Mouse (Mus musculus) olfactory bulb, adult 2 months (tissue): ENCODE data around the gene Prex1. TPM values are rescaled to one million over a fixed set of nuclear protein-coding genes. Genes with fewer than 3 reads are reported as not detected.
"Not testable (repeated sequence)": the region's sequence is repeated elsewhere in the genome, so short reads cannot be mapped to it uniquely, and the experiment has no call there.

Experiments
- H3K27ac ChIP-seq: fragments of 200-500 bp; 2 replicates; pipeline ENCODE4 v1.5.1; 2012; ENCODE audit warnings: low read depth, low read length; ENCODE audit not compliant: insufficient read depth
- H3K4me1 ChIP-seq: fragments of 200-500 bp; 2 replicates; pipeline ENCODE4 v1.6.1; 2012; ENCODE audit warnings: low read length; ENCODE audit not compliant: control insufficient read depth, insufficient read depth
- H3K4me3 ChIP-seq: fragments of 200-500 bp; 2 replicates; pipeline ENCODE4 v1.5.1; 2012; ENCODE audit warnings: mild to moderate bottlenecking, low read depth, low read length, moderate library complexity; ENCODE audit not compliant: insufficient read depth
- CTCF ChIP-seq: fragments of 200-500 bp; IDR thresholded peaks from 2 replicates; pipeline ENCODE4 v1.5.1; 2012; ENCODE audit warnings: low read depth, mild to moderate bottlenecking, low read length, moderate library complexity; ENCODE audit not compliant: insufficient read depth
- POLR2A ChIP-seq: fragments of 200-500 bp; IDR thresholded peaks from 2 replicates; pipeline ENCODE4 v1.6.1; 2012; ENCODE audit warnings: mild to moderate bottlenecking, low read depth, low read length, moderate library complexity; ENCODE audit not compliant: insufficient read depth
- WGBS: fragments of 180-500 bp; shearing (Covaris S2); methylation state at CpG from one replicate; pipeline ENCODE4 v1.1.7; 2018; 5-methylcytosine and 5-hydroxymethylcytosine counted together
- polyA plus RNA-seq: library from polyadenylated mRNA; stranded (reverse); fragments of >200 nt; gene quantifications from 2 replicates; pipeline ENCODE4 v1.2.4, GENCODE M21; 2012; ENCODE audit warnings: low replicate concordance; ENCODE audit not compliant: missing spikeins, insufficient read depth, insufficient read length

Gene Prex1
- polyA plus RNA-seq, 1 experiment, result not detected

DNA sequence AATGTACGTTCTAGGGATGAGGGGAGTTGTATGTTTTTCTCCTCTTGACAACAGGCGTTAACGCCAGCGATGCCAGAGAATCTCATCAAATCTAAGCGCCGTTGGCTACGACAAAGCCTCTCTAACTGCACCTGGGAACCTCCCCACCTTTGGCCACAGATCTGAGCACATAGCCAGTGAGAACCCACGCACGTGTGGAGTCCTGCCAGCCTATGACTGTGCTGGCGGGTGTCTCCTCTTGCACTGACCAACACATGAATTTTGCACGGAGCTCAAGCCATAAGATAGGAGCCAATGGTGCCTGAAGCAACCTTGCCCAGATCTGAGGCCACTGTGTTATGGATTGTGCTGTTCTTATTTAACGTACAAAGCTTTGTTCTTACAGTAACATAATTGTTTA lies 193.1 kb downstream of the Prex1 start:
- Histone ChIP-seq H3K4me1 (peaks cover 20% of the 10 kb centered on the region), H3K27ac (no peak overlapping the region), H3K4me3 (no peak overlapping the region)
- 96% methylated on average over 12 of the region's 12 CpGs for WGBS
- TF ChIP-seq CTCF (no peak), POLR2A (no peak)

DNA sequence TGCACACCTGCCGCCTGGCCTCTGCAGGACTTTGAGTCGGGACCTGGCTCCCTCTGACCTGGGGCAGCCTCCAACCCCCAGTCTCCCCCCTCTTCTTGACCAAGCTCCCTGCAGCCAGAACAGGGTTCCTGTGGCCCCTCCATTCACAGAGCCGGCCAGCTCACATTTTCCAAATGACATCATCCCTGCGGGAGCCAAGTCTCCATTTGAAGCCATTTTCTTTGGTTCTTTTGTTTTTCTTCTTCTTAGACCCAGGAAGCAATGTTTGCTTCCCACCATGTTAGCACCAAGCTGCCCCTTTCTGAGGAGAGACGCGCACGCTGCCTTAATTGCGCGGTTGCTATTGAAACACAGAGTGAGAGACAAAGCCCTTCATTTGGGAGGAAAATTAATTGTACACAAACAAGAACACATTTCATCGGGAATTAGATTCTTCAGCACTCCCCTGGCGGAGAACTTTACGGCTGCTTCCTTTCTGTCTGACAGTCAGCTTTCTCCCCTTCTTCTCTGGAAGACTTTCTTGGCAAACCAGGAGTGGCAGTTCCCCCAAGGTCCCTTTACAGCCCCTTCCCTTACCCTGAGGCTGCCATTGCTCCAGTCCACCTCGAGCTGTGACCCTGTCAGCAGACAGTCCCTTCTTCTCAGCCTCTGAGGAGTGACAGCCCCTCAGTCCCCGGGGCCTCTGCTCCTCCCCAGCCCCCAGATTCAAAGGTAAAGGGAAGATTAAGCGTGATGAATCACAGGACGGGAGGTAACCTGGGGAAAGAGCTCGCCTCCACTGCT lies 196.0 kb downstream of the Prex1 start:
- 7% methylated on average over 14 of the region's 17 CpGs for WGBS
- not testable (repeated sequence) for H3K27ac ChIP-seq, H3K4me3 ChIP-seq
- peaks cover 18% of the 10 kb centered on the region for H3K4me1 ChIP-seq

DNA sequence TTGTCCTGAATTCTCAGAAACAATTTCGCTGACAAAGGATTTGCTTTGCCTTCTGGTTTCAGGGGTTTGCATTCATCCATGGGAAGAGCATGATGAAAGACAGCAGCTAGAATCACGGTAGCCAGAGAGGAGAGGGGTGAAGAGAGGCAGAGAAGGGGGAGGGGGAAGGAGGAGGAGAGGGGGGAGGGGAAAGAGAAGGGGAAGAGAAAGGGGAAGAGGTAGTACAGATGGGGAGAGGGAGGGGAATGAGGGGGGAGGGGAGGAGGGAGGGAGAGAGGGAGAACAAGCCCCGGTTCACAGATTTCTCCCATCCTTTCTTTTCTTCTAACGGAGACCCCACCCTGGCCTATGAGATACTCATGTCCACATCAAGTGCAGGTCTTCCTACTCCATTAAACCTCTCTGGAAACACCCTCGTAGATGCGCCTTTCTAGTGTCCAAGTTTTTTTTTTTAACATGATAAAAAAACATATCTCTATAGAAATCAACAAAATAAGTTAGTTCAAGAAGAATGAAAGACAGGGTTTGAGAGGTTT lies 196.7 kb downstream of the Prex1 start:
- TF ChIP-seq POLR2A, result no peak
- TF ChIP-seq CTCF, result no peak
- no peak overlapping the region for H3K4me3 ChIP-seq
- peaks cover 16% of the 10 kb centered on the region for H3K4me1 ChIP-seq
- no peak overlapping the region for H3K27ac ChIP-seq
- 66% methylated on average over 6 of the region's 6 CpGs for WGBS

Other genes starting within 250 kb of the Prex1 start
- gene Trp53rkb, start 78.7 kb upstream of the Prex1 start, polyA plus RNA-seq, result not detected in 2 replicates
- 46.0 TPM in 1 of 2 replicates, not detected in the other for gene Arfgef2, start 91.8 kb upstream of the Prex1 start, polyA plus RNA-seq
- gene Cse1l, start 192.2 kb upstream of the Prex1 start, polyA plus RNA-seq, result not detected in 2 replicates